29 mouse cellular contexts compared by ENCODE assay signal in the genomic region with DNA sequence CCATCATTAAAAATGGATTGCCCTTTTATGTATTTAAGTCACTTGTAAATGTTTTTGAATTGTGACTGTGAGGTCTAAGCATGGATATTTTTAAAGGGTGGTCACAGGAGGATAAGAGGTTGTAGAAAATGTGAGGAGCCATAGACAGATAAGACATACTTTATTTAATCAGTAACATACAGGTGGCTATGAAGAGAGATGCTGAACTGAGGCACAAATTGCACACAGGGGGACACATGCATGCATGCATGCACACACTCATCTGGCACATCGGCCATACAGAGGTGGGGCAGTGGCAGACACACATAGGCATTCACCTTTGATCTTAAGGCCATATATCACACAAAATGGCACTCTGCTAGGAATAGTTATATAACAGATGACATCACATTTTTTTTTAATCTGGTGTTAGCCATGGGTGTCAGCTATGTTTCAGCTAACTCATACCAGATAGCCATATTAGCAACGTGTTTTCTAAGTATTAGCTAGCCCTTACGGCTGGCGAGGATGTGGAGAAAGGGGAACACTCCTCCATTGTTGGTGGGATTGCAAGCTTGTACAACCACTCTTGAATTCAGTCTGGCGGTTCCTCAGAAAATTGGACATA. TPM values are rescaled to one million over a fixed set of nuclear protein-coding genes. Genes with fewer than 3 reads are reported as not detected.
A peak's percentile ranks its signal among the peaks of the same experiment; 100 is the strongest.
DNase-seq lines count a peak whose midpoint lies in the region; ATAC-seq and TF ChIP-seq lines count a peak whose summit lies in the region.
"Had no signal": no experiment of that assay in that cellular context is flagged by ENCODE, and none has a peak within 500 bp of the region (broad histone marks: within the 10 kb centered on the region; RNA-seq: fewer than 3 reads in every experiment).

No protein-coding gene starts in this region.

- no peak for DNase-seq in stomach, postnatal 0 days (ENCODE audit: low spot score)
- DNase-seq in liver, result peak; percentile 64
- no peak for DNase-seq in left cerebral cortex, postnatal 4 days
- DNase-seq in layer of hippocampus, adult 11-12 months (ENCODE audit: low spot score), result no peak
- DNase-seq: adrenal gland, postnatal 25 days; cerebellum, adult 18-20 months; cerebellum, postnatal 14 days; gastrocnemius, postnatal 36 days; heart, adult 18-20 months; kidney, adult 11 months; kidney, postnatal 14 days; lung, embryonic 14.5 days; lung, postnatal 14 days; retina, postnatal 1 day; right cerebral cortex, postnatal 25 days; spleen, adult 18-20 months had no signal

- ATAC-seq in stomach, embryonic 15.5 days (ENCODE audit: insufficient read depth, low FRiP score, low read depth), result peak; percentile 63; the same call in 1 of the 2 replicates
- ATAC-seq in stomach, postnatal 0 days (ENCODE audit: low FRiP score, low TSS enrichment), result no peak
- peak; percentile 95 for ATAC-seq in liver, embryonic 15.5 days (ENCODE audit: insufficient read depth)
- no peak for ATAC-seq in monocyte, adult 5-6 weeks (replicated peaks; ENCODE audit: insufficient number of reproducible peaks, low FRiP score, low TSS enrichment, poor library complexity, severe bottlenecking)
- ATAC-seq in hindbrain, embryonic 13.5 days (ENCODE audit: low FRiP score), result no peak
- ATAC-seq: CD4-positive, CD25-positive, alpha-beta regulatory T cell, adult 4 months; forebrain, embryonic 14.5 days; inflammation-experienced regulatory T-cells, adult 6 months; midbrain, embryonic 13.5 days had no signal

- no peaks in the 10 kb centered on the region for H3K9me3 ChIP-seq in stomach, embryonic 15.5 days
- no peaks in the 10 kb centered on the region for H3K9me3 ChIP-seq in stomach, postnatal 0 days (ENCODE audit: control insufficient read depth, low read length)
- no peaks in the 10 kb centered on the region for H3K9me3 ChIP-seq in liver, embryonic 15.5 days (replicated peaks)
- H3K9me3 ChIP-seq in hindbrain, embryonic 13.5 days, result no peaks in the 10 kb centered on the region
- H3K9me3 ChIP-seq: hindbrain, embryonic 15.5 days; midbrain, embryonic 13.5 days; neural tube, embryonic 15.5 days had no signal

- H3K27ac ChIP-seq in stomach, embryonic 15.5 days, result no peak overlapping the region
- no peak overlapping the region for H3K27ac ChIP-seq in stomach, postnatal 0 days (replicated peaks)
- H3K27ac ChIP-seq in liver, embryonic 15.5 days (replicated peaks), result peak overlapping the region; percentile 66
- H3K27ac ChIP-seq in hindbrain, embryonic 13.5 days, result no peak overlapping the region
- H3K27ac ChIP-seq: hindbrain, embryonic 15.5 days; midbrain, embryonic 13.5 days; neural tube, embryonic 15.5 days had no signal

- H3K4me1 ChIP-seq in stomach, embryonic 15.5 days, result peaks cover 2% of the 10 kb centered on the region; the same call in 1 of the 2 replicates
- H3K4me1 ChIP-seq in stomach, postnatal 0 days (replicated peaks; ENCODE audit: control insufficient read depth, insufficient read depth), result no peaks in the 10 kb centered on the region
- H3K4me1 ChIP-seq in liver, embryonic 15.5 days (replicated peaks), result peaks cover 37% of the 10 kb centered on the region
- H3K4me1 ChIP-seq in hindbrain, embryonic 13.5 days (replicated peaks), result no peaks in the 10 kb centered on the region; the same call in 1 of the 2 replicates
- H3K4me1 ChIP-seq: hindbrain, embryonic 15.5 days; neural tube, embryonic 15.5 days had no signal

- intact Hi-C loops in left cerebral cortex, postnatal 4 days (cut with DNase I), result no loop called here

- H3K27me3 ChIP-seq in stomach, embryonic 15.5 days (replicated peaks), result no peaks in the 10 kb centered on the region
- H3K27me3 ChIP-seq in stomach, postnatal 0 days (ENCODE audit: control insufficient read depth, insufficient read depth, low read length), result no peaks in the 10 kb centered on the region
- no peaks in the 10 kb centered on the region for H3K27me3 ChIP-seq in liver, embryonic 15.5 days
- H3K27me3 ChIP-seq in hindbrain, embryonic 13.5 days, result no peaks in the 10 kb centered on the region
- H3K27me3 ChIP-seq: hindbrain, embryonic 15.5 days; midbrain, embryonic 13.5 days; neural tube, embryonic 15.5 days had no signal

- no peak for TF ChIP-seq CTCF in stomach, postnatal 0 days (IDR thresholded peaks at IDR 0.05; ENCODE audit: low read depth)

- H3K4me3 ChIP-seq in stomach, embryonic 15.5 days (replicated peaks), result no peak overlapping the region
- H3K4me3 ChIP-seq in stomach, postnatal 0 days (ENCODE audit: low read depth, low read length), result no peak overlapping the region
- 0 out of 2 replicates have a peak overlapping the region, but pooled peaks have one; percentile 1 for H3K4me3 ChIP-seq in liver, embryonic 15.5 days (replicated peaks)
- H3K4me3 ChIP-seq in hindbrain, embryonic 13.5 days, result no peak overlapping the region
- H3K4me3 ChIP-seq: hindbrain, embryonic 15.5 days; midbrain, embryonic 13.5 days; neural tube, embryonic 15.5 days had no signal

- no peak overlapping the region for H3K9ac ChIP-seq in stomach, embryonic 15.5 days
- no peak overlapping the region for H3K9ac ChIP-seq in stomach, postnatal 0 days (ENCODE audit: low read length)
- H3K9ac ChIP-seq in liver, embryonic 15.5 days, result no peak overlapping the region
- H3K9ac ChIP-seq in hindbrain, embryonic 13.5 days, result no peak overlapping the region
- H3K9ac ChIP-seq: hindbrain, embryonic 15.5 days; lung, embryonic 14.5 days; midbrain, embryonic 13.5 days; neural tube, embryonic 15.5 days had no signal

- TF ChIP-seq EP300 in stomach, postnatal 0 days (optimal IDR thresholded peaks at IDR 0.05), result no peak

- WGBS in stomach, embryonic 15.5 days, result 90% methylated on average over 5 of the region's 5 CpGs
- WGBS in stomach, postnatal 0 days, result 95% methylated on average over 5 of the region's 5 CpGs
- WGBS in liver, embryonic 15.5 days (ENCODE audit: insufficient replicate concordance), result 44% methylated on average over 5 of the region's 5 CpGs
- WGBS in hindbrain, embryonic 13.5 days, result 93% methylated on average over 5 of the region's 5 CpGs

- 0 out of 2 replicates have a peak, but pooled peaks cover 8% of the 10 kb centered on the region for H3K36me3 ChIP-seq in stomach, embryonic 15.5 days
- H3K36me3 ChIP-seq in stomach, postnatal 0 days (ENCODE audit: control insufficient read depth, insufficient read depth, low read length), result no peaks in the 10 kb centered on the region
- H3K36me3 ChIP-seq in liver, embryonic 15.5 days (replicated peaks), result peaks cover 37% of the 10 kb centered on the region
- peaks cover 9% of the 10 kb centered on the region for H3K36me3 ChIP-seq in hindbrain, embryonic 13.5 days
- H3K36me3 ChIP-seq: neural tube, embryonic 15.5 days had no signal

- H3K4me2 ChIP-seq in stomach, embryonic 15.5 days, result no peak overlapping the region
- H3K4me2 ChIP-seq in stomach, postnatal 0 days (replicated peaks; ENCODE audit: low read depth), result no peak overlapping the region
- H3K4me2 ChIP-seq in liver, embryonic 15.5 days, result peak overlapping the region; percentile 37
- H3K4me2 ChIP-seq in hindbrain, embryonic 13.5 days, result no peak overlapping the region
- H3K4me2 ChIP-seq: heart, embryonic 11.5 days; hindbrain, embryonic 15.5 days; lung, embryonic 14.5 days; midbrain, embryonic 13.5 days; neural tube, embryonic 15.5 days had no signal

RNA-seq across cellular contexts. Expression of a gene that starts 24.9 kb away (rescaled TPM):
- 85.4 and 86.5 TPM in 2 replicates for polyA plus RNA-seq in stomach, embryonic 15.5 days (2015; fragmentation: Nextera tagmentation; extraction: Ambion mirVana)
- polyA plus RNA-seq in stomach, postnatal 0 days (2015; fragmentation: Nextera tagmentation; extraction: Ambion mirVana), result 48.1 and 48.2 TPM in 2 replicates
- polyA plus RNA-seq in liver, embryonic 15.5 days (2015; fragmentation: Nextera tagmentation; extraction: Ambion mirVana), result 71.4 and 71.9 TPM in 2 replicates
- total RNA-seq in left cerebral cortex, postnatal 4 days (2021), result 100 to 1,000 TPM in 1 of 2 experiments, 10 to 100 TPM in 1; 94.5 to 105 TPM
- total RNA-seq in monocyte, adult 5-6 weeks (2017), result 48.9 to 70.6 TPM (median 59.7 TPM) in 3 replicates
- polyA plus RNA-seq in hindbrain, embryonic 13.5 days (2015; fragmentation: Nextera tagmentation; extraction: Ambion mirVana), result 73.4 and 74.4 TPM in 2 replicates

RNA-seq across cellular contexts. Expression of a gene that starts 46.7 kb away (rescaled TPM):
- polyA plus RNA-seq in stomach, embryonic 15.5 days (2015; fragmentation: Nextera tagmentation; extraction: Ambion mirVana), result 14.6 and 14.9 TPM in 2 replicates
- polyA plus RNA-seq in stomach, postnatal 0 days (2015; fragmentation: Nextera tagmentation; extraction: Ambion mirVana), result 11.8 and 12.5 TPM in 2 replicates
- 18.5 and 20.1 TPM in 2 replicates for polyA plus RNA-seq in liver, embryonic 15.5 days (2015; fragmentation: Nextera tagmentation; extraction: Ambion mirVana)
- total RNA-seq in left cerebral cortex, postnatal 4 days (2021), result 10 to 100 TPM; 32.2 to 33.1 TPM
- total RNA-seq in monocyte, adult 5-6 weeks (2017), result 29.6 to 34.1 TPM (median 31.8 TPM) in 3 replicates
- polyA plus RNA-seq in hindbrain, embryonic 13.5 days (2015; fragmentation: Nextera tagmentation; extraction: Ambion mirVana), result 17.4 and 20.4 TPM in 2 replicates

RNA-seq across cellular contexts. Expression of a gene that starts 47.6 kb away (rescaled TPM):
- 0.54 and 0.67 TPM in 2 replicates for polyA plus RNA-seq in stomach, embryonic 15.5 days (2015; fragmentation: Nextera tagmentation; extraction: Ambion mirVana)
- polyA plus RNA-seq in stomach, postnatal 0 days (2015; fragmentation: Nextera tagmentation; extraction: Ambion mirVana), result 2.0 and 2.6 TPM in 2 replicates
- polyA plus RNA-seq in liver, embryonic 15.5 days (2015; fragmentation: Nextera tagmentation; extraction: Ambion mirVana), result 1.4 TPM in 2 replicates
- 1 to 10 TPM in 1 of 2 experiments, under 1 TPM in 1; 0.58 to 1.3 TPM for total RNA-seq in left cerebral cortex, postnatal 4 days (2021)
- 1.2 to 2.9 TPM in 2 of 3 replicates, not detected in the other for total RNA-seq in monocyte, adult 5-6 weeks (2017)
- 0.29 and 0.41 TPM in 2 replicates for polyA plus RNA-seq in hindbrain, embryonic 13.5 days (2015; fragmentation: Nextera tagmentation; extraction: Ambion mirVana)
- total RNA-seq: hematopoietic stem cell, adult 5-6 weeks had no signal
- polyA plus RNA-seq: heart, embryonic 11.5 days; kidney, embryonic 14.5 days had no signal

Comparison
In these comparisons a context has a peak if more than half of its experiments do, and no peak if none do; other contexts are left out.
1. ATAC-seq: peak in stomach, embryonic 15.5 days (single experiment) and liver, embryonic 15.5 days (single experiment); none in stomach, postnatal 0 days (single experiment), monocyte, adult 5-6 weeks (single experiment) and hindbrain, embryonic 13.5 days (single experiment).